Mouse (Mus musculus): ENCODE data around the gene Fbxo4. TPM values are rescaled to one million over a fixed set of nuclear protein-coding genes. Genes with fewer than 3 reads are reported as not detected.
A peak's percentile ranks its signal among the peaks of the same experiment; 100 is the strongest.

Gene Fbxo4
- polyA plus RNA-seq, 1 experiment, result 10.8 TPM

DNA sequence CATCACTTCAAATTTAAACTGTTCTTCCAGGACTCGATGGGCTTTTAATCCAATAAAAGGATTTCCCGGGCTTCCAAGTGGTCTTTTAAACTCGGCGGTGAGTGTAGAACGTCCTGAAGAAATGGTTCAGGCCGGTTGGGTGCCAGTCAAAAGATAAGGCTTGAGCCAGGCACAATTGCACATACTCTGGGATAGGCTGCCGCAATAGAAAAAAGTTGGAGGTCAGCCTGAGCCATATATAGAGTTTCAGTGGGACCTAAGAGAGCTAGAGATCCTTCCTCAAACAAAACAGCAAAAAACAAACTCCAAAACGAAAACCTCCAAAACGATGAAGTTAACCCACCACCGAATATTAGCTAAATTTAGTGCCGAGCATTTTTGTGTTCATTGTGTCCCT is 46.1 kb upstream of the Fbxo4 start:
- 72% methylated on average over 11 of the region's 11 CpGs for WGBS
- TF ChIP-seq POLR2A (IDR thresholded peaks at IDR 0.05; ENCODE audit: low read depth, low read length) (no peak), CTCF (IDR thresholded peaks at IDR 0.05; ENCODE audit: extremely low read depth, insufficient read length, insufficient replicate concordance, low read depth, low read length) (no peak)
- Histone ChIP-seq H3K27me3 (ENCODE audit: control insufficient read depth, insufficient read depth, low read length) (no peaks in the 10 kb centered on the region), H3K27ac (ENCODE audit: insufficient read depth, low read depth, low read length) (peak overlapping the region; percentile 84; the same call in 1 of the 2 replicates), H3K4me1 (ENCODE audit: control insufficient read depth, insufficient read depth, insufficient read length, low read length) (peaks cover 15% of the 10 kb centered on the region; the same call in 1 of the 2 replicates), H3K36me3 (ENCODE audit: control insufficient read depth, insufficient read depth, low read length) (no peaks in the 10 kb centered on the region), H3K4me3 (ENCODE audit: low read depth, low read length) (no peak overlapping the region)

DNA sequence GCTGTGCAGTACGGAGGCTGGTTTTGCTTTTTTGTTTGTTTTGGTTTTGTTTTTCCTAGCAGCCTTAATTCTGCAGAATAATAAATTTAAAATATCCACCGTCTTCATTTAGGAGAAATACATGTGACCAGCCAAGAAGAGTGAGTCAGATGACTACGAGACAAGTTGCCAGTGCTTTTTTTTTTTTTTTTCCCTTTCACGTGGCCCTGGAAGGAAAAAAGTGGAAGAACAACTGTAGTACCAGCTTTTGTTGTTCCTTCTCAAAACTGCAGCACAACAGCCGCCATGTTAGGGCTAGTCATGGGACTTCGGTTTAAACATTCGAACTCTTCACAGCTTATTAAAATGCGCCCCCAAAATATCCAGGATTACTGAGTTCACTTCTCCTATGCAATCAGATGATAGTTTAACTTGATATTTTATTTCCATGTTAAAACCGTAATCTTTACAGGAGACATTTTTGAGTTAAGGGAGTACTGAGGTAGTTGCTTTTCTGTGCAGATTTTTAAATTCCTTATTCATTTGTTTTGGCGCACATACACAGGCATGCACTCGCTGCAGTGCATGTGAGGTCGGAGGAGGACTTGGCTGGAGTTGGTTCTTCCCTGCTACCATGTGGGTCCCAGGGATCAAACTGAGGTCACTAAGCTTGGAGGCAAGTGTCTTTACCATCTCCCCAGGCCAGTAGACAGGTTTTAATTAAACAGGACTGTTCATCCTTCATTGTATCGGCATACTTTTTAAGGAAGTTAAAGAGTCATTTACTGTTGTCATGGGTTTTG is 45.5 kb upstream of the Fbxo4 start:
- 82% methylated on average over 13 of the region's 13 CpGs for WGBS
- H3K27me3 ChIP-seq (ENCODE audit: control insufficient read depth, insufficient read depth, low read length), result no peaks in the 10 kb centered on the region
- H3K4me3 ChIP-seq (ENCODE audit: low read depth, low read length), result no peak overlapping the region
- peaks cover 15% of the 10 kb centered on the region for H3K4me1 ChIP-seq (ENCODE audit: control insufficient read depth, insufficient read depth, insufficient read length, low read length)
- TF ChIP-seq POLR2A (IDR thresholded peaks at IDR 0.05; ENCODE audit: low read depth, low read length), result no peak
- no peak for TF ChIP-seq CTCF (IDR thresholded peaks at IDR 0.05; ENCODE audit: extremely low read depth, insufficient read length, insufficient replicate concordance, low read depth, low read length)
- H3K36me3 ChIP-seq (ENCODE audit: control insufficient read depth, insufficient read depth, low read length), result no peaks in the 10 kb centered on the region
- no peak overlapping the region for H3K27ac ChIP-seq (ENCODE audit: insufficient read depth, low read depth, low read length)

DNA sequence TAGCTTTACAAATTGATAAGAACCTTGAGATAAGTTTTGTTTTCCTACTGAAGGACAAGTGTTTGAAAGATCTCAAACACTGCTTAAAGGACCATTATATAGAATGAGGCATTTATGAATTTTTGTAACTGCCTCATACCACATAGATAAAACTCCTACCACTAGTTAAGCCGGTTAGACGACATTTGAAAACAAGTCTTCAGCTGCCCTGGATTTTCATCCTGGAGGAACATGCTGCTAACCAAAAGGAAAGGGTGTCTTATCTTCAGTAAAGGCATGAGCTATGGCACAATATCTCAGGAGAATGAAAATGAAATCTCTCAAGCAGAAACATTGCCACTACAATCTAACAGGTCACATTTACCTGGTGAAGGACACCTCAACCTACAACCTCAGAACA is 44.4 kb upstream of the Fbxo4 start:
- no peak for TF ChIP-seq CTCF (IDR thresholded peaks at IDR 0.05; ENCODE audit: extremely low read depth, insufficient read length, insufficient replicate concordance, low read depth, low read length)
- no peak for TF ChIP-seq POLR2A (IDR thresholded peaks at IDR 0.05; ENCODE audit: low read depth, low read length)
- H3K27ac ChIP-seq (ENCODE audit: insufficient read depth, low read depth, low read length), result no peak overlapping the region
- 45% methylated on average over 2 of the region's 2 CpGs for WGBS
- H3K4me1 ChIP-seq (ENCODE audit: control insufficient read depth, insufficient read depth, insufficient read length, low read length), result peaks cover 18% of the 10 kb centered on the region
- no peaks in the 10 kb centered on the region for H3K36me3 ChIP-seq (ENCODE audit: control insufficient read depth, insufficient read depth, low read length)
- H3K4me3 ChIP-seq (ENCODE audit: low read depth, low read length), result no peak overlapping the region
- H3K27me3 ChIP-seq (ENCODE audit: control insufficient read depth, insufficient read depth, low read length), result no peaks in the 10 kb centered on the region

DNA sequence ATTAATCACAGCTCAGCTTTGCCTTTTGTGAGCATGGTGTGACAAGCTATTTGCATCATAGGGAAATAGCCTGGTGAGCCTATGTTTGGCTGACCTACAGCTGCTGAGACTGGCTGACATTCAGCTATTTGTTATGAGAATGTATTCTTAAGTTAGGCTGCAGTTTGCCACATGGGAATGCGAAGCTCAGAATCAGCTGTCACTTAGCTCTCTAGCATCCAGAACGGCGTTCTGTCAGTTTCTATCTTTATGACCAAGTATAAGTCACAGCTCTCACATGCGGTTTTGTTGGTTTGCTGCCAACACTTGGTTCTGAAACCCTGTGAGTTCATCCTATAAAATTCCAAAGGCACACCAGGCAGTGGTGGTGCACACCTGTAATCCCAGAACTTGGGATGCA is 41.3 kb upstream of the Fbxo4 start:
- TF ChIP-seq CTCF (IDR thresholded peaks at IDR 0.05; ENCODE audit: extremely low read depth, insufficient read length, insufficient replicate concordance, low read depth, low read length), result no peak
- TF ChIP-seq POLR2A (IDR thresholded peaks at IDR 0.05; ENCODE audit: low read depth, low read length), result no peak
- Histone ChIP-seq H3K4me1 (ENCODE audit: control insufficient read depth, insufficient read depth, insufficient read length, low read length) (peaks cover 14% of the 10 kb centered on the region), H3K36me3 (ENCODE audit: control insufficient read depth, insufficient read depth, low read length) (no peaks in the 10 kb centered on the region), H3K27me3 (ENCODE audit: control insufficient read depth, insufficient read depth, low read length) (no peaks in the 10 kb centered on the region), H3K4me3 (ENCODE audit: low read depth, low read length) (no peak overlapping the region), H3K27ac (ENCODE audit: insufficient read depth, low read depth, low read length) (peak overlapping the region; percentile 81)
- WGBS, result 19% methylated on average over 4 of the region's 4 CpGs

DNA sequence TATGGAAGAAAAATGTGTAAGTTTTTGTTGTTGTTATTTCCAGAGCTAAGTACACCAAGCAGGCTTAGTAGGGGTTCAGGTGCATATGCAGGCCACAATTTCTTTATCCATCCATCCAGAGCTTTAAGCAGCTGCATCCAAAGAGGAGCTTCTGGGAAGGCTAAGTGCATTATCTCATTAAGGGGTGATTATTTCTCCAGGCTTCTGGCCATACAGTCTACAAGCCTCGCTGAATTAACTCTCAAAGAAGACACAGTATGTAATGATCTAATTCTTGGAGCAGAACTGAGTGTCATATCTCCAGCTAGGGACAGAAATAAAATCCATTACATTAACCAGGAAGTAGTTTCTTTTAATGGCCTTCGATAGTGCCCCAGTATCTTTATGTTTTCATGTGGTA is 34.5 kb upstream of the Fbxo4 start:
- Histone ChIP-seq H3K27me3 (ENCODE audit: control insufficient read depth, insufficient read depth, low read length) (no peaks in the 10 kb centered on the region), H3K27ac (ENCODE audit: insufficient read depth, low read depth, low read length) (0 out of 2 replicates have a peak overlapping the region, but pooled peaks have one; percentile 46), H3K36me3 (ENCODE audit: control insufficient read depth, insufficient read depth, low read length) (no peaks in the 10 kb centered on the region), H3K4me1 (ENCODE audit: control insufficient read depth, insufficient read depth, insufficient read length, low read length) (no peaks in the 10 kb centered on the region; the same call in 1 of the 2 replicates), H3K4me3 (ENCODE audit: low read depth, low read length) (no peak overlapping the region)
- TF ChIP-seq CTCF (IDR thresholded peaks at IDR 0.05; ENCODE audit: extremely low read depth, insufficient read length, insufficient replicate concordance, low read depth, low read length) (no peak), POLR2A (IDR thresholded peaks at IDR 0.05; ENCODE audit: low read depth, low read length) (no peak)
- WGBS, result 64% methylated on average over 2 of the region's 2 CpGs

DNA sequence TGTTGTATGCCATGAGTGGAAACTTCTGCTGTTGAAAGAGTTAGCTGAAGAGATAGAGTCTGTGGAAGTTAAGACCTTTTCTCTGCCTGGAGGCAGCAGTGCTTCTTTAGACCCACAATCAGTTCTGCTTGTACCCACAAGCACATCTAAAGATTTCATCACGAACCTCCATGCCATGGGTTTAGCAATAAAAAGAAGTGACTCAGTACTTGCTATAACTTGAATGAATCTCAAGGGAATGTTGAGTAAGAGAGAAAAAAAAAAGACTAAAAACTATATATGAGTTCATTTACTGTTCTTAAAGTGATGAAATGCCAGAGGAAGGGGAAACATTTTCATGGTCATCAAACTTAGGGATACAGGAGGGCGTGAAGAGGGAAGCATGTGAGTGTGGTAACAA is 21.2 kb upstream of the Fbxo4 start:
- WGBS, result 81% methylated on average over 2 of the region's 2 CpGs
- no peak overlapping the region for H3K4me3 ChIP-seq (ENCODE audit: low read depth, low read length)
- no peaks in the 10 kb centered on the region for H3K4me1 ChIP-seq (ENCODE audit: control insufficient read depth, insufficient read depth, insufficient read length, low read length)
- H3K27me3 ChIP-seq (ENCODE audit: control insufficient read depth, insufficient read depth, low read length), result no peaks in the 10 kb centered on the region
- H3K27ac ChIP-seq (ENCODE audit: insufficient read depth, low read depth, low read length), result no peak overlapping the region
- TF ChIP-seq CTCF (IDR thresholded peaks at IDR 0.05; ENCODE audit: extremely low read depth, insufficient read length, insufficient replicate concordance, low read depth, low read length), result no peak
- TF ChIP-seq POLR2A (IDR thresholded peaks at IDR 0.05; ENCODE audit: low read depth, low read length), result no peak
- no peaks in the 10 kb centered on the region for H3K36me3 ChIP-seq (ENCODE audit: control insufficient read depth, insufficient read depth, low read length)

DNA sequence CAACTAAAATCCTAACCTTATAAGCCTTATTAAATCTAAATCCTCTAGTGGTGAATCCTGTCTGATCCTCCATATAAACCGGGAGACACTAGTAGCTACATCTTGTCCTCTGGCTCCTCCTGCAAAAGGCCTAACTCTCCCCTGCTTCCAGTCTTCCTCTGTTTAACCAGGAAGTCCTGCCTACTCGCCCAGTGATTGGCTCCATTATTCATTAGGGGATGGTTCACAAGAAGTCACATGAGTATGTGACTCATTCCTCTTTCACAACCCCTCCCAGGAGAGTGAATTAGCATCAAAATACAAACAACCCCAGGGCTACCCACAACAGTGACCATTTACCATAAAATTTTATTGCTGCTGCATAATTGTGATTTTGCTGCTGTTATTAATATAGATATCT is 19.8 kb upstream of the Fbxo4 start:
- no peaks in the 10 kb centered on the region for H3K4me1 ChIP-seq (ENCODE audit: control insufficient read depth, insufficient read depth, insufficient read length, low read length)
- H3K36me3 ChIP-seq (ENCODE audit: control insufficient read depth, insufficient read depth, low read length), result no peaks in the 10 kb centered on the region
- no peak for TF ChIP-seq CTCF (IDR thresholded peaks at IDR 0.05; ENCODE audit: extremely low read depth, insufficient read length, insufficient replicate concordance, low read depth, low read length)
- no peak for TF ChIP-seq POLR2A (IDR thresholded peaks at IDR 0.05; ENCODE audit: low read depth, low read length)
- H3K4me3 ChIP-seq (ENCODE audit: low read depth, low read length), result no peak overlapping the region
- no peaks in the 10 kb centered on the region for H3K27me3 ChIP-seq (ENCODE audit: control insufficient read depth, insufficient read depth, low read length)
- no peak overlapping the region for H3K27ac ChIP-seq (ENCODE audit: insufficient read depth, low read depth, low read length)
- WGBS, result 76% methylated on average over 2 of the region's 2 CpGs

All from small intestine, adult 2 months (tissue).